Mouse (Mus musculus) forebrain, embryonic 16.5 days (tissue): ENCODE data around the gene Brms1. TPM values are rescaled to one million over a fixed set of nuclear protein-coding genes. Genes with fewer than 3 reads are reported as not detected.
A peak's percentile ranks its signal among the peaks of the same experiment; 100 is the strongest.

Experiments used
- ATAC-seq: fragments of 200-750 bp; cut with Nextera tagmentation; 2 replicates; pipeline ENCODE4 v1.8.0; 2017; ENCODE audit warnings: mild to moderate bottlenecking, moderate library complexity
- H3K27ac ChIP-seq: fragments of 300-500 bp; sonication (generic); 2 replicates; pipeline ENCODE4 v1.5.1; 2014; ENCODE audit warnings: low read length, control low read depth
- H3K27me3 ChIP-seq: fragments of 300-500 bp; sonication (generic); replicated peaks from 2 replicates; pipeline ENCODE4 v1.6.1; 2014; ENCODE audit warnings: low read length; ENCODE audit not compliant: control insufficient read depth, insufficient read depth
- H3K36me3 ChIP-seq: fragments of 300-500 bp; sonication (generic); 2 replicates; pipeline ENCODE4 v1.6.1; 2014; ENCODE audit not compliant: control insufficient read depth, insufficient read depth
- H3K4me1 ChIP-seq: fragments of 300-500 bp; sonication (generic); replicated peaks from 2 replicates; pipeline ENCODE4 v1.6.1; 2014; ENCODE audit warnings: low read length; ENCODE audit not compliant: control insufficient read depth, insufficient read depth
- H3K4me2 ChIP-seq: fragments of 300-500 bp; sonication (generic); 2 replicates; pipeline ENCODE4 v1.6.1; 2014; ENCODE audit warnings: mild to moderate bottlenecking, low read length, control low read depth
- H3K4me3 ChIP-seq: fragments of 300-500 bp; sonication (generic); replicated peaks from 2 replicates; pipeline ENCODE4 v1.5.1; 2014; ENCODE audit warnings: mild to moderate bottlenecking, low read length, control low read depth
- H3K9ac ChIP-seq: fragments of 300-500 bp; sonication (generic); replicated peaks from 2 replicates; pipeline ENCODE4 v1.6.1; 2014; ENCODE audit warnings: low read depth, low read length, control low read depth
- H3K9me3 ChIP-seq: fragments of 300-500 bp; sonication (generic); 2 replicates; pipeline ENCODE4 v1.6.1; 2016; ENCODE audit warnings: low read length; ENCODE audit not compliant: control insufficient read depth
- WGBS: fragments of 180-500 bp; shearing (Covaris S2); extraction: QIAGEN DNeasy Blood & Tissue Kit; methylation state at CpG from one replicate; pipeline ENCODE4 v1.1.7; 2014; 5-methylcytosine and 5-hydroxymethylcytosine counted together
- polyA plus RNA-seq: library from polyadenylated mRNA; unstranded; fragments of >200 nt; fragmentation: Nextera tagmentation; extraction: Ambion mirVana; gene quantifications from 2 replicates; pipeline ENCODE4 v1.2.1, GENCODE M21; 2015

The Brms1 gene
- polyA plus RNA-seq, 1 experiment from 2014 or later, result 51.2 TPM

DNA sequence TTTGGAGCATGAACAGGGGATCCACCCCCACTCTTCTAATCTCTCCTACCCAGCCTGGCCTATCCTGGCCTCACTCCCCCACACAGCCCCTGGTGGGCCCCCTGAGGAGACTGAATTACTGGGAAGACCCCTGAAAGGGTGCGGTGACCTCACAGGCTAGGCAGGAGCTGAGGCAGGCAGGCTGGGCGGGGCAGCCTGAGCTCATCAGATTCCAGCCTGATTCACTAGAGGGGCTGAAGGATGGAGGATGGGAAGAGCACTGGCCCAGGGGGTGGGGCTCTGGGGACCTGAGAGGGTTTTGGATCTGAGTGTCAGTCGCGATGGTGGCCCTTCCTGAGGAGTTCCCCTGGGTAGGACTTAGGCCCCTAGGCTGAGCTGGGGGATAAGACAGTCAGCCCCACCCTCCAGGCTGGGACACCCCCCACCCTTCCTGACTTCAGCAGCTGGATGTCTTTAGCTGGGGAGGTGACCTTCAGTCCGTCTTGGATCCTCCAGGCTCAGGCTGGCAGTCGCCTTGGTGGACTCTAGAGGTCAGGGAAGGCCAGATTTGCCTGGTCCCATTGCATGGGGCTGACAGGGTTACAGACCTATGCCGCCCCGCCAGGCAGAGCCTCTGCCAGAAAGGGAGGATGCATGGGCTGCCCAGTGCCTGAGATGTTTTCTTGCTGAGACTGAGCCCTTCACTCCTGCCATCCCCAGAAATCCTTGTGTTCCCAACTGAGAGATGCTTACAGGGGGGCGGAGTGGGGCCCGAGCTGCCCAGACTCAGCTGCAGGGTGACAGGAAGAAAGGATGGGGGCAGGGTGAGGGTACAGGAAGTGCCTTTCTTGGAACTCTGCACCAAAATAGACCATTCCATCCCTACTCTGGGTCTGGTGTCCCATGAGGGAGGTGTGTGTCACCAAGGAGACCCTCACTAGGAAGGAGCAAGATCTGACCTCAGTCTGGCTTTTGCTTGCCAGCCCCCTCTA, 17.9 kb downstream of the Brms1 start:
- Histone ChIP-seq H3K4me3 (no peak overlapping the region), H3K27ac (no peak overlapping the region), H3K9me3 (no peaks in the 10 kb centered on the region), H3K27me3 (no peaks in the 10 kb centered on the region), H3K4me1 (peaks cover 10% of the 10 kb centered on the region), H3K9ac (peak overlapping the region; percentile 35; the same call in 1 of the 2 replicates), H3K36me3 (no peaks in the 10 kb centered on the region), H3K4me2 (no peak overlapping the region)
- WGBS, result 17% methylated on average over 10 of the region's 10 CpGs
- ATAC-seq, result no peak

DNA sequence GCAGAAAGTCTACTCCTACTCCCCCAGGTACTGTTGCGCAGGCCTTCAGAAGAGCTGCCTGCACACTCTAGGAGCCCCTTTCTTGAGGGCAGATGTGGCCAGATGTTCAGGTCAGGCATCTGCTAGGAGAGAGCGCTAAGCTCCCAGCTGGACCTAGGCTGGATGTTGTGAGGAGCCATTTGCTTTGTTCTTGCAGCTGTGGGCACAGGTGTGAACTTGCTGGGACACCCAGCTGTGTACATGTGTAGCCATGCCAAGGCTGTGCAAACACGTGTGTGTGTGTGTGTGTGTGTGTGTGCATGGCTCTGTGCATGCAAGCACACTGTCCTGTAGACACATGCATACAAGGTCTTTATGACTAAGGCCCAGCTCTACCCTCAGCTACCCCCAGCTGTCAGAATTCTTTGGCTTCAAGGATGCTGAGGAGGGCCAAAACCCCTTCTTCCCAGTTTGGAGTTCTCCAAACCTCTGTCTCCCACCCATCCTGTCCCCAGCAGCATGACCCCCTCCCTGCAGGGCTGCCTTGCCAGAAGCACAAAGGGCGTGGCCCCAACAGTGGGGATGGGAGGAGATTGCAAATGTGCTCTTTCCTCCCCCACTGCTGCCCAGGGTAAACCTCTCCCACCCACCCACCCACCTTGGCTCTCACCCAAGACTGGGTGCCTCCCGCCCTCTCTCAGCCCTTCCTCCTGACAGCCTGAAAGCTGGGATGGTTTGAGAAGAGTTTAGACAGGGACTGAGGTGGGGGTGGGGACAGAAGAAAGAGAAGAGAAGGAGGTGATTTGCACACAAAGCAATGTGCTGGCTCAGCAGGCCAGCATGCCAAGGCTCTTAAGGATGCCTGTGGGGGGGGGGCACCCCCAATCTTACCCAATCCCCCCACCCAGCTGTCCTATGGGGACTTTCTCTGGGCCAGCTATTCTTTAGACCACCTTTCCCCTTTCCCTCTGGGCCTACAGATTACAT, 19.5 kb downstream of the Brms1 start:
- WGBS, result 37% methylated on average over 5 of the region's 5 CpGs
- no peak overlapping the region for H3K4me3 ChIP-seq
- ATAC-seq, result peak; percentile 39; the same call in 1 of the 2 replicates

DNA sequence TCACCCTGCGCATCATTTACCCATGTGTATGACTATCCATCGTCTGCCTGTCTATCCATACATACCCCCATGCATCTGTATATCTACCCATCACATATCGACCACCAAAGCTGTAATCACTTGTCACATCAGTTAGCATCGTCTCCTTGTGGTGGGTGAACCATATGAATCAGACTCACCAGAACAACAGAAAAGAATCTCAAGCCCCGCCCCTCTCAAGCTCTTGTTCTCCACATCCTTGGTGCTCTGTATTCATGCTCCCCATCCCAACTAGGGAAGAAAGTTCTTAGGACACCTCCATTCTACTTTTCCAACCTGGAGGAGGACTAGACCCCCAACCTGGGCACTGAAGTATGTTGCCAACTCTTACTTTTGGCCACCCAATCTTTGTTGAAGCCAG, 20.9 kb downstream of the Brms1 start:
- no peak overlapping the region for H3K27ac ChIP-seq
- peaks cover 10% of the 10 kb centered on the region for H3K4me1 ChIP-seq
- ATAC-seq, result no peak
- no peak overlapping the region for H3K4me2 ChIP-seq
- no peaks in the 10 kb centered on the region for H3K9me3 ChIP-seq
- no peak overlapping the region for H3K4me3 ChIP-seq
- 87% methylated on average over 5 of the region's 5 CpGs for WGBS
- no peaks in the 10 kb centered on the region for H3K27me3 ChIP-seq
- no peak overlapping the region for H3K9ac ChIP-seq
- H3K36me3 ChIP-seq, result no peaks in the 10 kb centered on the region

More for the DNA sequence above, 19.5 kb downstream of the Brms1 start:
- Histone ChIP-seq H3K9ac (no peak overlapping the region), H3K36me3 (no peaks in the 10 kb centered on the region), H3K4me1 (peaks cover 10% of the 10 kb centered on the region), H3K4me2 (no peak overlapping the region), H3K27me3 (no peaks in the 10 kb centered on the region), H3K9me3 (no peaks in the 10 kb centered on the region), H3K27ac (peak overlapping the region; percentile 44)

DNA sequence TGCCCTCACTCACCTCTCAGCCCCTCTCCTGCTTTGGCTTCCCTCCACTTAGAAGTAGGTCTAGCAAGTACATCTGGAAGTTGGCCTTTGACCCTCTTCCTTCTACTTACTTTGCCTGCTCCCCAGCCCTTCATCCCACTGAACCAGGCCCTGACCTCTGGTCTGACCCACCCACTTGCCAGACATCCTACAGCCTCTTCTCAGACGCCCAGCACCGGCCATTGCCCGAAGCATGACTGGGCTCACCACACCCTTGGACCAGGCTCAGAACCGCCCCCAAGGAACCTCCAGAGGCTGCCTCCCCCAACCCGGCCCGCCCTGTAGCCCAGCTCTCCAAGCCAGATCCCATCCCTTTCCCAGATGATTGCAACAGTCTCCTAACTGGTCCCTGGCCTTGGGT, 21.3 kb downstream of the Brms1 start:
- peaks cover 12% of the 10 kb centered on the region for H3K4me1 ChIP-seq
- H3K9me3 ChIP-seq, result no peaks in the 10 kb centered on the region
- ATAC-seq, result no peak
- H3K9ac ChIP-seq, result no peak overlapping the region
- no peaks in the 10 kb centered on the region for H3K27me3 ChIP-seq
- no peak overlapping the region for H3K4me3 ChIP-seq
- H3K36me3 ChIP-seq, result no peaks in the 10 kb centered on the region
- 88% methylated on average over 6 of the region's 6 CpGs for WGBS
- H3K27ac ChIP-seq, result no peak overlapping the region
- no peak overlapping the region for H3K4me2 ChIP-seq

DNA sequence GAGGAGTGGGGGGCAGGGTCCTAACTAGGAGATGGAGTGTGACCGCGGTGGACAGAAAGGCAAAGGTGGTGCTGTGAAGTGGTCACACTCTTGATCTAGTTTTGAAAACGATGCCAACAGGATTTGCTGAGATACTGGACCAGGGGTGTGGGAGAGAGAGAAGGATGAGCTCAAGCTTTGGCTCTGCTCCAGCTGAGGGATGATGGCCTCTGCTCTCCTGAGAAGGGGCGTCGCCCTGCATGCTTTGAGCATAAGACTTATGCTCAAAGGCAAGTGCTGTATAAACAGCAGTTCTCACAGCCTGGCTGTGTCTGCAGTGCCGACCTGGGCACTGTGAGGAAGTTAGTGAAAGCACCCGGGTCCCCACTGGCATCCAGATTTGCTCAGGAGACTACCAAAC, 23.9 kb downstream of the Brms1 start:
- Histone ChIP-seq H3K27me3 (peaks cover 6% of the 10 kb centered on the region; the same call in 1 of the 2 replicates), H3K4me1 (peaks cover 24% of the 10 kb centered on the region), H3K4me3 (no peak overlapping the region), H3K9ac (no peak overlapping the region), H3K9me3 (no peaks in the 10 kb centered on the region), H3K4me2 (no peak overlapping the region), H3K36me3 (no peaks in the 10 kb centered on the region), H3K27ac (no peak overlapping the region)
- 66% methylated on average over 7 of the region's 7 CpGs for WGBS
- no peak for ATAC-seq

DNA sequence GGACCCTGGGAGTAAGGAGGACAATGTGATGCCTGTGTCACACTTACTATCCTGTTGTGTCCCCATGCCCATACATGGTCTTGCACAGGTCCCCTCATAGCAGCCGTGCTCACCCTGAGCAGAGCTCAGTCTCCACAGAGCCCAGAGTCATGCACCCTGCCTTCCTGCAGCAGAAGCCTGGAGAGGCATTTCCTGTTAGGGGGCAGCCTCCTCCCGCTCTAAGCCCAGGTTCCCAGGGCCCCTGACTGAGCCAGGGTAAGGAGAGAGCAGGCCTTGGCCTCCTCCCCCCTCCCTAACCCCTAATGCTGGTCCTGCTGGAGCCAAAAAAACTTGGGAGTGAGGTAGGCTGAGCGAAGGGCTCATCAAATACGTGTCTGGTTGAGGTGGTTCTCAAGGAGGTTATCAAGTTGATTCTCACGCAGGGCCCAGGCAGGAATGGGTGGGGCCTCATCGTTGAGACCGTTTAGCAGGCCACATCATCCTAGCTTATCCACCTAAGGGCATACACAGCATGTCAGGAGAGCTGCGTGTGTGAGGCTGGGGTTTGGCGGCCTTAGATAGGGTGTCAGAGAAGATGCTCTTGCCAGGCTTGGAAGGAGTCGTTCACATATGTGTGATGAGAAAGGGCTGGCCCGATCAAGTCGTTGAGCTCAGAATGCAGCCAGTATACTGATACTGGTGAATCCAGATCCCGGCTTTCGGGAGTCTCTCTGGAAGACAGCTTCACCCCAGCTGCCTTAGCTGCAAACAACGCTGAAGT, 26.1 kb downstream of the Brms1 start:
- Histone ChIP-seq H3K27ac (0 out of 2 replicates have a peak overlapping the region, but pooled peaks have one; percentile 8), H3K36me3 (no peaks in the 10 kb centered on the region), H3K4me1 (peaks cover 29% of the 10 kb centered on the region), H3K4me2 (peak overlapping the region; percentile 84), H3K9ac (peak overlapping the region; percentile 52), H3K9me3 (no peaks in the 10 kb centered on the region), H3K4me3 (peak overlapping the region; percentile 45), H3K27me3 (peaks cover 6% of the 10 kb centered on the region; the same call in 1 of the 2 replicates)
- no peak for ATAC-seq
- WGBS, result 10% methylated on average over 15 of the region's 15 CpGs

DNA sequence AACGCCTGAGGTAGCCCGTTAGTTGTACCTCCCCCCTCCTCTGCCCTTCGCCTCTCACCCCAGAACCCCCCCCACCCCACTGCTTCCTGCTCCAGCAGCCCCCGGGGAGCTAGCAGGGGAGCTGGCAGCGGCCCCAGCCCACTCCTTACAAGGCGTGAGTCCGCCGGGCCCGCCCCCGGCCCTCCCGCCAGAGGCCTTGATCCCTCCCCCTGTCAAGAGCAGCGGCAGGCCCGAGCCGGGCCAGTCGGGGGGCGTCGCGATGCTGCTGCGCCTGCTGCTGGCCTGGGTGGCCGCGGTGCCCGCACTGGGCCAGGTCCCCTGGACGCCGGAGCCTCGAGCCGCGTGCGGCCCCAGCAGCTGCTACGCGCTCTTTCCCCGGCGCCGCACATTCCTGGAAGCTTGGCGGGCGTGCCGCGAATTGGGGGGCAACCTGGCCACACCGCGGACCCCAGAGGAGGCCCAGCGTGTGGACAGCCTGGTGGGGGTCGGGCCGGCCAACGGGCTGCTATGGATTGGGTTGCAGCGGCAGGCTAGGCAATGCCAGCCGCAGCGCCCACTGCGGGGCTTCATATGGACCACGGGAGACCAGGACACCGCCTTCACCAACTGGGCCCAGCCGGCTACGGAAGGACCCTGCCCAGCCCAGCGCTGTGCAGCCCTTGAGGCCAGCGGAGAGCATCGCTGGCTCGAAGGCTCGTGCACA, 26.9 kb downstream of the Brms1 start, which contains the start of gene Cd248:
Gene Cd248, plus strand, starts transcription at position 212 of the 703 bp plus-strand sequence.
- WGBS, result 2% methylated on average over 41 of the region's 56 CpGs
- Histone ChIP-seq H3K27ac (0 out of 2 replicates have a peak within 1 kb of the TSS, but pooled peaks have one; percentile 8), H3K4me2 (peak within 1 kb of the TSS; percentile 84), H3K9me3 (no peaks in the 10 kb centered on the region), H3K4me1 (peaks cover 35% of the 10 kb centered on the region), H3K9ac (peak within 1 kb of the TSS; percentile 52), H3K4me3 (peak within 1 kb of the TSS; percentile 45), H3K36me3 (no peaks in the 10 kb centered on the region), H3K27me3 (peaks cover 6% of the 10 kb centered on the region; the same call in 1 of the 2 replicates)
- ATAC-seq, result peak; percentile 32; the same call in 1 of the 2 replicates
